Mouse (Mus musculus): ENCODE measurements around the gene Plcxd3. TPM values are rescaled to one million over a fixed set of nuclear protein-coding genes. Genes with fewer than 3 reads are reported as not detected.

Plcxd3 gene
- polyA plus RNA-seq, 1 experiment from 2014 or later, result 0.11 TPM

- H3K4me1 ChIP-seq (ENCODE audit: insufficient read depth), result no peaks in the 10 kb centered on the region
- TF ChIP-seq EP300 (IDR thresholded peaks at IDR 0.05; ENCODE audit: low read depth), result no peak
- no peak overlapping the region for H3K4me2 ChIP-seq (ENCODE audit: low read depth, low read length)
- H3K27ac ChIP-seq (ENCODE audit: low read depth), result no peak overlapping the region
- H3K9me3 ChIP-seq (ENCODE audit: low read length), result no peaks in the 10 kb centered on the region
- H3K27me3 ChIP-seq (ENCODE audit: insufficient read depth, low read length), result no peaks in the 10 kb centered on the region
- H3K9ac ChIP-seq (replicated peaks), result no peak overlapping the region
- DNase-seq, result no peak
- no peak for ATAC-seq
- no peaks in the 10 kb centered on the region for H3K36me3 ChIP-seq (replicated peaks; ENCODE audit: insufficient read depth, low read length)
- H3K4me3 ChIP-seq (ENCODE audit: low read depth, low read length), result no peak overlapping the region
- WGBS (ENCODE audit: insufficient replicate concordance), result 57% methylated on average over 2 of the region's 2 CpGs
These were observed 36.0 kb downstream of the Plcxd3 start for GRCm38 (mm10) chr15:4411333-4411732.

GRCm38 (mm10) chr15:4440081-4440480, 64.8 kb downstream of the Plcxd3 start:
- no peak for ATAC-seq
- no peak for TF ChIP-seq EP300 (IDR thresholded peaks at IDR 0.05; ENCODE audit: low read depth)
- TF ChIP-seq CTCF (IDR thresholded peaks at IDR 0.05; ENCODE audit: low read depth), result no peak
- no peaks in the 10 kb centered on the region for H3K9me3 ChIP-seq (ENCODE audit: low read length)
- H3K4me3 ChIP-seq (ENCODE audit: low read depth, low read length), result no peak overlapping the region
- no peak for DNase-seq
- H3K4me1 ChIP-seq (ENCODE audit: insufficient read depth), result no peaks in the 10 kb centered on the region
- no peaks in the 10 kb centered on the region for H3K27me3 ChIP-seq (ENCODE audit: insufficient read depth, low read length)
- H3K36me3 ChIP-seq (replicated peaks; ENCODE audit: insufficient read depth, low read length), result no peaks in the 10 kb centered on the region
- no peak overlapping the region for H3K9ac ChIP-seq (replicated peaks)
- no peak overlapping the region for H3K27ac ChIP-seq (ENCODE audit: low read depth)
- H3K4me2 ChIP-seq (ENCODE audit: low read depth, low read length), result no peak overlapping the region

DNA sequence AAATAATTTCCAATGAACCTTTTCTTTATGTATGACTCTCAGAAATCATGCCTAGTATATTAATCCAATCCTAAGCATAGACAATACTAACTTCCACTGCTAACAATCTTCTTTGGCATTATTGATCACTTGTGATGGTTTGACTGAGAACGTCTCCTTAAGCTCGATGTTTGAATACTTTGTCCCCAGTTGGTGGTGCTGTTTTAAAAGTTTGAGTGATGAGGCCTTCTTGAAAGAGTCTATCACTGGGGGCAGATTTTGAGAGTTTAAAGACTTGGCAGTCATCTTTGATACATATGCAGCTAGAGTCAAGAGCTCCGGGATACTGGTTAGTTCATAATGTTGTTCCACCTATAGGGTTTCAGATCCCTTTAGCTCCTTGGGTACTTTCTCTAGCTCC, 120.9 kb downstream of the Plcxd3 start:
- no peaks in the 10 kb centered on the region for H3K4me1 ChIP-seq (ENCODE audit: insufficient read depth)
- no peak for TF ChIP-seq CTCF (IDR thresholded peaks at IDR 0.05; ENCODE audit: low read depth)
- no peak for TF ChIP-seq EP300 (IDR thresholded peaks at IDR 0.05; ENCODE audit: low read depth)
- H3K36me3 ChIP-seq (replicated peaks; ENCODE audit: insufficient read depth, low read length), result no peaks in the 10 kb centered on the region
- no peaks in the 10 kb centered on the region for H3K27me3 ChIP-seq (ENCODE audit: insufficient read depth, low read length)
- H3K27ac ChIP-seq (ENCODE audit: low read depth), result no peak overlapping the region
- no peak overlapping the region for H3K4me2 ChIP-seq (ENCODE audit: low read depth, low read length)
- no peak overlapping the region for H3K9ac ChIP-seq (replicated peaks)
- 71% methylated on average over 3 of the region's 3 CpGs for WGBS (ENCODE audit: insufficient replicate concordance)
- no peak overlapping the region for H3K4me3 ChIP-seq (ENCODE audit: low read depth, low read length)
- DNase-seq (no peak), ATAC-seq (no peak)
- H3K9me3 ChIP-seq (ENCODE audit: low read length), result no peaks in the 10 kb centered on the region

DNA sequence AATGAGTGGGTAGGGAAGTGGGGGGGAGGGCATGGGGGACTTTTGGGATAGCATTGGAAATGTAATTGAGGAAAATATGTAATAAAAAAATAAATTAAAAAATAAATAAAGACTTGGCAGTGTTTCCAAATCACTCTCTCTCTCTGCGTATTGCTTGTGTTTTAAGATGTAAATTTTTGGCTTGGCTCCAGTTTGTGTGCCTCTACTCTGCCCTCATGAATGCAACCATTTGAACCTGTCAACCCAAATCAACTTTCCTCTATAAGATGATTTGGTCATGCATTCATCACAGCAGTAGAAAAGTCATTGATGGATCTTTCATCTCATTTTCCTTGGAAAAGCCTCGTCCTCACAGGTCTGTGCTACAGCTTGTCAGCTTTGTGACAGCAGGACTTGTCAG, 121.7 kb downstream of the Plcxd3 start:
- 80% methylated on average over 2 of the region's 2 CpGs for WGBS (ENCODE audit: insufficient replicate concordance)
- Histone ChIP-seq H3K4me3 (ENCODE audit: low read depth, low read length) (no peak overlapping the region), H3K27ac (ENCODE audit: low read depth) (no peak overlapping the region), H3K9ac (replicated peaks) (no peak overlapping the region), H3K27me3 (ENCODE audit: insufficient read depth, low read length) (no peaks in the 10 kb centered on the region), H3K9me3 (ENCODE audit: low read length) (no peaks in the 10 kb centered on the region), H3K4me1 (ENCODE audit: insufficient read depth) (no peaks in the 10 kb centered on the region), H3K4me2 (ENCODE audit: low read depth, low read length) (no peak overlapping the region), H3K36me3 (replicated peaks; ENCODE audit: insufficient read depth, low read length) (no peaks in the 10 kb centered on the region)
- TF ChIP-seq EP300 (IDR thresholded peaks at IDR 0.05; ENCODE audit: low read depth) (no peak), CTCF (IDR thresholded peaks at IDR 0.05; ENCODE audit: low read depth) (no peak)
- DNase-seq (no peak), ATAC-seq (no peak)

- Histone ChIP-seq H3K4me2 (ENCODE audit: low read depth, low read length) (no peak overlapping the region), H3K27ac (ENCODE audit: low read depth) (no peak overlapping the region), H3K4me1 (ENCODE audit: insufficient read depth) (no peaks in the 10 kb centered on the region), H3K27me3 (ENCODE audit: insufficient read depth, low read length) (no peaks in the 10 kb centered on the region), H3K9me3 (ENCODE audit: low read length) (no peaks in the 10 kb centered on the region), H3K9ac (replicated peaks) (no peak overlapping the region), H3K4me3 (ENCODE audit: low read depth, low read length) (no peak overlapping the region), H3K36me3 (replicated peaks; ENCODE audit: insufficient read depth, low read length) (no peaks in the 10 kb centered on the region)
- 74% methylated on average over 3 of the region's 3 CpGs for WGBS (ENCODE audit: insufficient replicate concordance)
- TF ChIP-seq CTCF (IDR thresholded peaks at IDR 0.05; ENCODE audit: low read depth) (no peak), EP300 (IDR thresholded peaks at IDR 0.05; ENCODE audit: low read depth) (no peak)
- no peak for DNase-seq
- no peak for ATAC-seq
These were observed 122.7 kb downstream of the Plcxd3 start for GRCm38 (mm10) chr15:4498036-4498435.

DNA sequence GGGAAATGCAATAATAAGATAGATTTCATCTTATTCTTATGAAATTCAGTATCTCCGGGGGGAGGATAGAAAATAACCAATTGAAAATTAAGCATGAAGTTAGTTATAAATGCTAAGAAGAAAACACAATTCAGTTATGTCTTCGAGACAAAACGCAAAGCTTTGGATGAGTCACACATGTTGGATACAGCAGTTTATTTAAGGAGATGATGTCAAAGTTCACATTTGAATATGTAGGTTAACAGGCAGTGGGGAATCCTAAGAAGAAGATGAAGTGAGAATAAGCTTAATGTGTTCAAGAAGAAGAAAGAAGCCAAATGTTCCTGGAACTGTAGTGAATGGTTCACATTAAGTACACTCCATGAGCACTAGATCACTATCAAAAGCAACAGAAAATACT, 128.1 kb downstream of the Plcxd3 start:
- no peaks in the 10 kb centered on the region for H3K36me3 ChIP-seq (replicated peaks; ENCODE audit: insufficient read depth, low read length)
- H3K27me3 ChIP-seq (ENCODE audit: insufficient read depth, low read length), result no peaks in the 10 kb centered on the region
- no peaks in the 10 kb centered on the region for H3K9me3 ChIP-seq (ENCODE audit: low read length)
- H3K4me3 ChIP-seq (ENCODE audit: low read depth, low read length), result no peak overlapping the region
- 78% methylated on average over 3 of the region's 3 CpGs for WGBS (ENCODE audit: insufficient replicate concordance)
- no peak overlapping the region for H3K27ac ChIP-seq (ENCODE audit: low read depth)
- TF ChIP-seq EP300 (IDR thresholded peaks at IDR 0.05; ENCODE audit: low read depth), result no peak
- no peak for TF ChIP-seq CTCF (IDR thresholded peaks at IDR 0.05; ENCODE audit: low read depth)
- H3K4me2 ChIP-seq (ENCODE audit: low read depth, low read length), result no peak overlapping the region
- DNase-seq (no peak), ATAC-seq (no peak)
- no peak overlapping the region for H3K9ac ChIP-seq (replicated peaks)
- no peaks in the 10 kb centered on the region for H3K4me1 ChIP-seq (ENCODE audit: insufficient read depth)

- Histone ChIP-seq H3K9me3 (ENCODE audit: low read length) (no peaks in the 10 kb centered on the region), H3K27ac (ENCODE audit: low read depth) (no peak overlapping the region), H3K4me3 (ENCODE audit: low read depth, low read length) (no peak overlapping the region), H3K9ac (replicated peaks) (no peak overlapping the region), H3K36me3 (replicated peaks; ENCODE audit: insufficient read depth, low read length) (no peaks in the 10 kb centered on the region), H3K27me3 (ENCODE audit: insufficient read depth, low read length) (no peaks in the 10 kb centered on the region), H3K4me2 (ENCODE audit: low read depth, low read length) (no peak overlapping the region), H3K4me1 (ENCODE audit: insufficient read depth) (no peaks in the 10 kb centered on the region)
- TF ChIP-seq EP300 (IDR thresholded peaks at IDR 0.05; ENCODE audit: low read depth) (no peak), CTCF (IDR thresholded peaks at IDR 0.05; ENCODE audit: low read depth) (no peak)
- WGBS (ENCODE audit: insufficient replicate concordance), result 72% methylated on average over 4 of the region's 4 CpGs
- ATAC-seq (no peak), DNase-seq (no peak)
These were observed 128.5 kb downstream of the Plcxd3 start for GRCm38 (mm10) chr15:4503826-4504225.

Measured in liver, postnatal 0 days (tissue).